Mouse (Mus musculus) testis, adult 2 months (tissue): ENCODE results near the gene Tecr.

Experiments used
- CTCF ChIP-seq: fragments of 200-500 bp; IDR thresholded peaks from 2 replicates; pipeline ENCODE4 v1.5.1; 2012; ENCODE audit warnings: low read depth, mild to moderate bottlenecking, inconsistent platforms, low read length, moderate library complexity; ENCODE audit not compliant: control insufficient read depth, insufficient read depth, insufficient replicate concordance
- POLR2A ChIP-seq: fragments of 200-500 bp; IDR thresholded peaks from 2 replicates; pipeline ENCODE4 v1.6.1; 2012; ENCODE audit warnings: low read depth, mild to moderate bottlenecking, inconsistent platforms, low read length, moderate library complexity; ENCODE audit not compliant: control insufficient read depth

GRCm38 (mm10) chr8:83574631-83575315 lies 33.0 kb downstream of the Tecr start:
- TF ChIP-seq POLR2A: no peak
- TF ChIP-seq CTCF: no peak
